Mouse (Mus musculus) stomach, postnatal 0 days (tissue): ENCODE data around the gene Lmod2.

Source experiments
- CTCF ChIP-seq: IDR thresholded peaks from 2 replicates; pipeline ENCODE4 v1.5.1; 2016; ENCODE audit warnings: antibody characterized with exemption, low read depth, mild to moderate bottlenecking, moderate library complexity
- EP300 ChIP-seq: optimal IDR thresholded peaks from 2 replicates; pipeline ENCODE3; 2016; ENCODE audit warnings: antibody characterized with exemption

GRCm38 (mm10) chr6:24568963-24569362 is 28.6 kb upstream of the Lmod2 start:
- TF ChIP-seq CTCF (peak; percentile 51), EP300 (no peak)
